Mouse (Mus musculus) ovary, postnatal 36 days (tissue): ENCODE data around the gene Acsl1.

ENCODE experiments used
- DNase-seq: peaks from one replicate; pipeline ENCODE4 v3.0.0; 2022; ENCODE audit warnings: low spot score, mixed read lengths

Gene Acsl1

GRCm38 (mm10) chr8:46508488-46509395, 37.9 kb downstream of the Acsl1 start:
- no peak for DNase-seq

- DNase-seq = no peak
These were observed 38.6 kb downstream of the Acsl1 start for GRCm38 (mm10) chr8:46509474-46509873.

DNA sequence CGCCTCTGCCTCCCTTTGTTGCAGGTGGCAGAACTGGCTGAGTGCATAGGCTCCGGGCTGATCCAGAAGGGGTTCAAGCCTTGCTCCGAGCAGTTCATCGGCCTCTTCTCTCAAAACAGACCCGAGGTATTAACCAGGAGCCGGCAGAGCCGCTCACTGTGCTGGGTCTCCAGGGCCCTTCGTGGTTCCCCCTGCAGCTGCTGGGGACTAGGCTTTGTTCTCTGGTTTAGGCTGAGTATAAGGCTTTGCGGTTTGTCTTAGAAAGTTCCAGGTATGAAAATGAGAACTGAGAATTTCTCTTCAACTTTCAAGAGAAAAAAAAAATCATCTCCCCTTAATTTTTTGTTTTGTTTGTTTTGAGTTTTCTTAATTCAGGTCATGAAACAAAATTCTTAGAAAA, 40.5 kb downstream of the Acsl1 start:
- DNase-seq = no peak

GRCm38 (mm10) chr8:46512538-46512937, 41.7 kb downstream of the Acsl1 start:
- DNase-seq = no peak

DNA sequence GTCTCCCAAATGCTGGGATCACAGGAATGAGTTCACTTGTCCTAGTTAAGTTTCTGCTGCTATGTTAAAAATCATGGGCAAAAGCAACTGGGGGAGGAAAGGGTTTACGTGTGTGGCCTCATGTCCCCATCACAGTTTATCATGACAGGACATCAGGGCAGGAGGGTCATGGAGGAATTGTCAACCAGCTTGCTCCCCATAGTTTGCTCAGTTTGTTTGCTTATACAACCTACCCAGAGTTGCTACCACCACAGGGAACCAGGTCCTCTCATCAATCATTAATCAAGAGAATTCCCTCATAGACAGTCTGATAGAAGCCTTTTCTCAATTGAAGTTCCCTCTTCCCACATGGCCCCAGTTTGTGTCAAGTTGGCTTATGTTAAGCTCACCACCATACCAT, 43.2 kb downstream of the Acsl1 start:
- DNase-seq = no peak

DNA sequence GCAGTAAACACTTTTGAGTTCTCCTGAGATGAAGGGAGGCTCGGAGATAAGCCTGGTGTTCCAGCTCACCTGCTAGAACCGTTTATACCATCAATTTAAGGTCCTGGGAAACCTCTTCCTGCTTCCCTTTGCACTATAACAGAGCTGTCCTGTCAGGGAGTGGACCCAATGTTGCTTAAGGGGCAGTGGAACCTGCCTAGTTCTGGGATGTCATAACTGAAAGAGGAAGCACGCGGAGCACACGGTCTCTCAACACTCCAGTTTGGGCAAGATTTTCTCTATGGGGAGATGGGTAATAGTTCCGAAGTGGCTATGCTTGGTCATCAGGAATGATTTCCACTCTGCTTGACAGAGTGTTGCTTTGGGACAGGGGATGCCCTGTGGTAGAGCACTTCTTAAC, 49.8 kb downstream of the Acsl1 start:
- DNase-seq = no peak

- DNase-seq = no peak
These were observed 55.3 kb downstream of the Acsl1 start for GRCm38 (mm10) chr8:46526098-46526497.

GRCm38 (mm10) chr8:46526821-46527220, 56.0 kb downstream of the Acsl1 start:
- DNase-seq = no peak

DNA sequence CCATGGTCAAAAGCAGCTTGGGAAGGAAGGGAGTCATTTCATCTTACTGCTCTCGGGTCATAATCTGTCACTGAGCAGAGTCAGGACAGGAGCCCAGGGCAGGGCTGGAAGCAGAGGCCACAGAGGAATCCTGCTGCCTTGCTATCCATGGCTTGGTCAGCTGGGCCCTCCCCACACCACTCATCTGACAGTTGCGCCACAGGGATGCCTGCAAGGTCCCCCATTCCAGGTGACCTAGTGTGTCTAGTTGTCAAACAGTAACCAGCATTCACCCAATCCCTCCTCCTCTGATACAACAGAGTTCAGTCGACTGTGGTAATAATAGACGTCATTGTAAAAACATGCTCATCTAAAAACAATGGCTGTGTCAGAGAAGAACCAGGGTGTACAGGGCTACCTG, 58.7 kb downstream of the Acsl1 start:
- DNase-seq = no peak

GRCm38 (mm10) chr8:46530541-46530940, 59.7 kb downstream of the Acsl1 start:
- no peak for DNase-seq

GRCm38 (mm10) chr8:46533926-46534325, 63.1 kb downstream of the Acsl1 start:
- DNase-seq = no peak

DNA sequence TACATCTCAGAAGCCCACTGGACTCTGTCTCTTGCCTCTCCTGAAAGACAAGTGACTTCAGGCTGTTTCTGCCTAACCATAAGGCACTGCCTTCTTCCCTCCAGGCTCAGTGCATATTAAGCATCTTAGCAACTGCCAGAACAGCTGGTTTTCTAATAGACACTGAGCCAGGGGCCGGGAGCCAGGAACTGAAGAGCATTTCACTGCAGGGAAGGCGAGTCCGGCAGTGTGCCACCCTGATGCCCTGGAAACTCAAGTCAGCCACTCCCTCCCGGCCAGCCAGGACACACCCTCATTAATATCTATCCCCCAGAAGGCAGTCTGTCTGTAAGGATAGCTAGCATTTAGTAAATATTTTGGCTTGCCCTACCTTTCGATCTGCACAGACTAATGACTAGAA, 68.9 kb downstream of the Acsl1 start:
- DNase-seq = no peak

DNA sequence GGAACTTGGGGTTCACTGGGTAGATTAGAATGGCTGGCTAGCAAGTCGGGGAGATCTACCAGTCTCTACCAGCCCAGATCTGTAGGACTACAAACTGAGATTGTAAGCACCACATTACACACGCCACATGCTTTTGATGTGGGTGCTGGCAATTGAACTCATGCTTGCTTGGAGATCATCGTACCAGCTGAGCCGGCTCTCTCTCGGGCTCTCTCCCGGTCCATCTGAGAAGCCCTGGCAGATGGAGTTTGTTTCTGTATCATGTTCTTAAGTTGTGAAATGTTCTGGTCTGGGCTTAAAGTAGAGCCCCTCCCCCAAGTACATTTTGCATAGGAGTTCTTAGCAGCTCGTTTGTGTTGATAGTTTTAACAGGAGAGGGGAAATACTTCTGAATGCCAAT, 72.4 kb downstream of the Acsl1 start:
- no peak for DNase-seq

- no peak for DNase-seq
These were observed 72.8 kb downstream of the Acsl1 start for GRCm38 (mm10) chr8:46543662-46544061.

GRCm38 (mm10) chr8:46545854-46546253, 75.0 kb downstream of the Acsl1 start:
- DNase-seq = no peak

DNA sequence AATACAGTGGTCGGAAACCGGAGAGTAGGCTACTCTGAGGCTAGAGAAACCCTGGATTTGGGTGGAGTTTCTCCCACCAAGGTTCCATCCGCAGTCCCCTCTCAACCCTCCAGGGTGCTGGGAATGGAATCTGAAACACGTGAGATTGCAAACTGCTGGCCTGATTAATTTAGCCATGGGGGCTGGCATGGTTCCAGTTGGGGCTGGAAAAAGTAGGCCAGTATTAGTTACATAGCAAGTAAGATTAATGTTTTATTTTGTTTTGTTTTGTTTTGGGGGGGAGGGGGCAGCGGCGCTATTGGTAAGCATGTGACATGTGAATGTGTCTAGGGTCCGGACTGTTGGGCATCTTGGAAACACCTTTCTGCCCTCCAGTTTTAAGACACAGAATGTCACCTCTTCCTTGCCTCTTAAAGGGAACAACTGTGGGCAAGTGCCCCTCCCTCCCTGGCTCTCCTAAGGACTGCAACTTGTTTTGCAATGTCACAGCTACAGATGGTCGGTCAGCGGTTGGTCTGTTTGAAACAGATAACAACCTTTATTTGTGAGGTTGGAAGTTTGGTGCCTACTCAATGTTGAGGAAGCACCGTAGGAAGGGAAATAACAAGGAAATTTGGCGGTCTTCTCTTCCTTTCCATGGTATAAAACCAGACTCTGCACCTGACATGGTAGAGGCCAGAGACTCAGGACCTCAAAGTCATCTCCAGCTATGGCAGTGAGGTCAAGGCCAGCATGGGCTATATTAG, 75.8 kb downstream of the Acsl1 start:
- DNase-seq = no peak

DNA sequence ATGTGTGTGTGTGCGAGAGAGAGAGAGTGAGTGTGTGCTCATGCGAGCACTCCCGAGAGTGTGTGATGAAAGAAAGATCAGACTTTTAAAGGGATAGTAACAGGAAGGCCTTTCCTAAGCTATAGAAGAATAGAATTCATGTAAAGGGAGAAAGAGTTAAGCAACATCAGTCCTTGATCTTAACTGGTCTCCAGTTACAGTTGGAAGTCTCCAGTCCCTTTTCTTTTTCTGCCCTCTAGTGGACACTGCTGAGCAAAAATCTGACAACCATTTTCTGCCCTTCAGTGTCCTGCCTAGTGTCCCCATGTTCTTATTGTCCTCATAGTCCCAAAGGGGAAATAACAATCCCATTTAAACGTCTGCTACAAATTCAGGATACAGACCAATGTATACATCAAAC, 76.4 kb downstream of the Acsl1 start:
- no peak for DNase-seq

DNA sequence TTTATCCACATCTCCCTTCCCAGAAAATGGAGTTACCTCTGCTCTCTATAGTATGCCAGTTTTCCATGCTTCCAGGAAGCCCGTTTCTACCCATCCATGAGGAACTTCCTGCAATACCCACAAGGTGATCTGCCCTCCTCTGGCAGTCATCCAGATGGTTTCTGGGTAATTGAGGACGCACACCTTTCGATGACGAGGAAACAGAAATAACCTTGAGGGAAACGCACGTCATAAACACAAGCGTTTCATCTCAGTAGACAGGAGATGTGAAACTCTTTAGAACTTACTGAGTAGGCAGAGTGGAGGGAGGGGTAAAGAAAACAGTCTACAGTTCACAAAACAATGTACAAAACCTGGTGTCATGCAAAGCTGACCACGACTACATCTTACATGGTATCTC, 79.2 kb downstream of the Acsl1 start:
- DNase-seq = no peak

GRCm38 (mm10) chr8:46551029-46551428, 80.2 kb downstream of the Acsl1 start:
- DNase-seq = no peak

- peak; percentile 99 for DNase-seq
These were observed 81.0 kb downstream of the Acsl1 start, which contains the start of gene Cenpu for GRCm38 (mm10) chr8:46551615-46552440. TSS of gene Cenpu (plus strand) at chr8:46552028.

DNA sequence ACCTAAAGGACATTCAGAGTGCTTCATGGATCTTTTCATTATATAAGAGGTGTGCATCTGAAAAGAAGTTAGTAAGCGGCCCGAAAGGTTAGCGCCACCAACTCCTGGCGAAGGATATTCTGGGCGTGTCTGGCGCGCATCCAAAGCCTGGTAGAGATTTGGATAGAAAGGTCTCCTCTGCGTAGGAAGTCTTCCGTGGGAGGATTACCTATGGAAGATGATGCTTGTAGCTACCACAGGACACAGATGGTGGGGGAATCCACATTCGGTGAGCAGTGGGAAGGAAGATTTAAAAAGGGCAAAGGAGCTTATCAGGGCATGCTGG, 81.6 kb downstream of the Acsl1 start:
- DNase-seq = peak; percentile 13

- DNase-seq = peak; percentile 27
These were observed 88.6 kb downstream of the Acsl1 start for GRCm38 (mm10) chr8:46559428-46559827.

GRCm38 (mm10) chr8:46562333-46562732, 91.5 kb downstream of the Acsl1 start:
- no peak for DNase-seq
